Mouse (Mus musculus): ENCODE results near the gene Klk10. TPM values are rescaled to one million over a fixed set of nuclear protein-coding genes. Genes with fewer than 3 reads are reported as not detected.

The Klk10 gene
- total RNA-seq, 2 experiments from 2014 or later, result not detected

DNA sequence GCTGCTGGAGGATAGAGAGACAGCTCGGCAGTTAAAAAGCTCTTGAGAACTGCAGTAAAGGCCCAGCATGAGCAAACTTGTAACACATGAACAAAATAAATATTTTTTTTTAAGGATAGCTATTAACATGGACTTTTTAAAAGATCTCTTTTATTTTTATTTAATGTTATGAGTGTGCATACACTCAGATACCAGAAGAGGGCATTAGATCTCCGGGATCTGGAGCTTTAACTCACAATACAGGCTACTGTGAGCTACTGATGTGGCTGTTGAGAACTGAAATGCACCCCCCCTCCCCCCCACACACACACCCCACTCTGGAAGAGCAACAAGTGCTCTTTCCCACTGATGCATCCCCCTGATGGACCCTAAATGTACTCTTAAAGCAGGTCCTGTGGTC lies 8.5 kb downstream of the Klk10 start:
- no peak for ATAC-seq (replicated peaks; ENCODE audit: low FRiP score, poor library complexity, severe bottlenecking)

DNA sequence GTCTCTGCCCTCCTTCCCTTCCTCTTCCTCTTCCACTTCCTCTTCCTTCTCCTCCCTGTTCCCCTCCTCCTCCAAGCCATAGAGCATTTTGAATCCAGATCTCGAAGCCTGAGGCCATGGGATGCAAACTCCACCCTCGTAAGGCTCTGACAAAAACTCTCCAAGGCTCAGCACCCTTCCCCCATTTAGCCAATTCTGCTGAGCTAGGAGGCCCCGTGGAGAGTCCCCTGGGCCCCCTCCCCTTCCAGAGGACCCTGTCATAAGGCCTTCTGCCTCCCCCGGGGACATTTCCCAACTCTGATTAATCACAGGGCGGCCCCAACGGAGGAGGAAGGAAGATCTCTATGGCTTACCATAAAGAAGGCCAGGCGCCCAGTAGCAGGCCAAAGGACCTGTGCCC lies 10.8 kb downstream of the Klk10 start, which contains the start of gene Klk9:
Gene Klk9 (plus strand): TSS at position 301 of the 400 bp plus-strand sequence.
- no peak for ATAC-seq (replicated peaks; ENCODE audit: low FRiP score, poor library complexity, severe bottlenecking)

DNA sequence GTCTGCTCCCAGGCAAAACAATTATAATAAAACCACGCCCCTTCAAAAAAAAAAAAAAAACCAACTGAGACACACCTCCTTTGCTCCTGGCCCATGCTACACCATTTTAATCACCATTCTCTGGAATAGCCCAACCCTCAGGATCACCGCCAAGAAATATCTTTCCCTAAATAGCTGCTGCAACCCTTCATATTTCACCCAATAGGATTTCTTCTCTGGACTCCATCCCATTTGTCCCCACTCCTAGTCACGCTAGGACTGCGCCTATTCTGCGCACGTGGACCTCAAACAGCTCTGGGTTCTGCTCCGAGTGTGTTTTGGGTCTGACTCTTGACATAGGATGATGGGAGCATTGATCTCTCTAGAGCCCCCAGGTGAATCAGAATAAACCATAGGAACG lies 15.5 kb downstream of the Klk10 start:
- no peak for ATAC-seq (replicated peaks; ENCODE audit: low FRiP score, poor library complexity, severe bottlenecking)

DNA sequence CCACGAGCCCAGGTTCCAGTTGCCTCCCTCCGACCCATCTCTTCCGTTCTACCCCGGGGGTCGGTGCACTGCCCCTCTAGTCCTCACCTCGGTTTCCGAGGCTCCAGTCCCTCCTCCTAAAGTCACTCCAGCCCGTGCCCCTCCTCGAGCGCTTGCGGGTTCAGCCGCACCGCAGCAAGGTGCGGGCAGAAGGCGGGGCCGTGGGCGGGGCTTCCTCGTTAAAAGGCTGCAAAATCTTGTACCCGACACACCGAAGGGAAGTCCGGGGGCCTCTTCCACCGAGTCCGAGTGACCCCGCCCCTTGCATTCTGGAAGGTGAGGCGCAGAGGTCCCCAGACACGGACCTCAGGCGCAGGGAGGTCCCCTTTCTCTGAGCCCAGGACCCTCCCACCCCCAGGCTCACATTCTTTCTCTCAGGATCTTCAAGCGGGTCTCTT lies 16.5 kb downstream of the Klk10 start, which contains the start of gene Klk8:
Gene Klk8 (plus strand): TSS at position 245 of the 437 bp plus-strand sequence.
- ATAC-seq (replicated peaks; ENCODE audit: low FRiP score, poor library complexity, severe bottlenecking), result no peak

DNA sequence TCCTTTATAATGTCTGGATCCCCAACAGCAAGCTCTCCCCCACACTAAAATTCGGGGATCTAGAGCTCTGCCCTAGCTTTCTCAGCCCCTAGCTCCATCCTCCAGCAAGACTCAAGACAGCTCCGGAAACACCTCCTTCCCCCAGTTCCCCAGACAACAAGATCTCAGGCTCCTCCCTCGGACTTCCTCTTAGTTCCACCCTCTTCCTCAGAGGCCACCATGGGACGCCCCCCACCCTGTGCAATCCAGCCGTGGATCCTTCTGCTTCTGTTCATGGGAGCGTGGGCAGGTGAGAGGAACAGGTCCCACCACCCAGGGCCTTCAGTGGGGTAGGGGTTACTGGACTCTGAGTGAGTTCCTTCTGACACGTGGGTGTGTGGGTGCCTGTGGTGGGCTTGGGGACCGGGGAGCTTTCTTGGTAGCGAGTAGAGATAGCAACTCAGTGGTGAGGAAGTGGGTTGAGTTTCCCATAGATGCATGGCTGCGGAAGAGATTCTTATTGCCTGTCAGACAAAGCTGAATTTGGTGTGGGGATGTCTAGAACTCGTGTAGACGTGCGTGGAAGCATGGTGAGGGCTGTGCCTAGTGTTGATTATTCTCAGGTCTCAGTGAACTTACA lies 17.1 kb downstream of the Klk10 start:
- no peak for ATAC-seq (replicated peaks; ENCODE audit: low FRiP score, poor library complexity, severe bottlenecking)

DNA sequence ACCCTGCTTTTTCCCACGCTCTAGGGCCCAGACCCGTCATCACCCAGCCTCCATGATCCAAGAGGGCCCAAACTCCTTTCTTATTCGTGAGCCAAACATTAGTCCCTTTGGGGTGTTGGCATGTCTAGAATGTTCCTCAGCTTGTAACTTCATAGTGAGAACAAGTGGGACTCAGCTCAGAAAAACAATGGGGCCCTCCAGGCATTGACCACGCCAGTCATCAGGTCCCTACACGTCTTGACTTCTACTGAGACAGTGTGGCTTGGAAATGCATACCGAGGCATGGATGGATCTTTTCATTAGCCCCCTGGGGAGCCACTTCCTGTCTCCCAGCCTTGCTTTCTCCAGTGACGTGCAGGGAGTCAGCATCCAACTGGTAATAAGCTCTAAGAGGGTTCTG lies 19.0 kb downstream of the Klk10 start:
- ATAC-seq (replicated peaks; ENCODE audit: low FRiP score, poor library complexity, severe bottlenecking), result no peak

DNA sequence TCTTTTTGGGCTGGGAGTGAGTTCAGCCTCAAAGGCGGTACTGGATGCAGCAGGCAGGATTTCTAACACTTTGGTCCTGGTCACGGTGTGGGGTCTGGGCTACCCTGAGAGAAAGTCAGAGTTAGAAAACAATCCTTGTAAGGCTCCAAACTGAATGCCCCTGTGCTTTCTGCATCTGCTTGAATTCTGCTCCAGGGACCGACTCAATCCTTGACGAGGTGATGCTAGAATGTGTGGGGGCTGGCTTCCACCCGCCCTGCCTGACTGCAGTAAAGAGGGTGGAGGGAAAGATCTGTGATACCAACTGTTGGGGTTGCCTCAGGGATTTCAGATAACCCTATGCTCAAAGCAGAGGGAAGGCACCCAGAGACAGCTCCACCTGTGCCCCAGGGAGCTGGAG lies 30.2 kb downstream of the Klk10 start, which contains the start of gene Klk7:
Gene Klk7 (plus strand): TSS at position 301 of the 400 bp plus-strand sequence.
- no peak for ATAC-seq (replicated peaks; ENCODE audit: low FRiP score, poor library complexity, severe bottlenecking)

DNA sequence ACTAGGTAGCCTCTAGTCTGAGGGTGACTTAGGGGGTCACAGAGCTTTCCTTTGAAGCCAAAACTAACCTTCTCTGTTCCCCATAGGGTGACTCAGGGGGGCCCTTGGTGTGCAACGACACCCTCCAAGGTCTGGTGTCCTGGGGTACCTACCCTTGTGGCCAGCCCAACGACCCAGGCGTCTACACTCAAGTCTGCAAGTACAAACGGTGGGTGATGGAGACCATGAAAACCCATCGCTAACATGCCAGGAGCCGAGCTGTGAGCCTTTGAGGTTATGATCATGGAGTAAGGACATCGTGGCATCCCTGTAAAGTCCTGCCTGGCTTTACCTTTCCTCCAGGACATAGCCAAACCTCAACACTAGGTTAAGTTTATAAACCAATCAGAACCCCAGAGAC lies 34.4 kb downstream of the Klk10 start:
- ATAC-seq (replicated peaks; ENCODE audit: low FRiP score, poor library complexity, severe bottlenecking), result no peak

DNA sequence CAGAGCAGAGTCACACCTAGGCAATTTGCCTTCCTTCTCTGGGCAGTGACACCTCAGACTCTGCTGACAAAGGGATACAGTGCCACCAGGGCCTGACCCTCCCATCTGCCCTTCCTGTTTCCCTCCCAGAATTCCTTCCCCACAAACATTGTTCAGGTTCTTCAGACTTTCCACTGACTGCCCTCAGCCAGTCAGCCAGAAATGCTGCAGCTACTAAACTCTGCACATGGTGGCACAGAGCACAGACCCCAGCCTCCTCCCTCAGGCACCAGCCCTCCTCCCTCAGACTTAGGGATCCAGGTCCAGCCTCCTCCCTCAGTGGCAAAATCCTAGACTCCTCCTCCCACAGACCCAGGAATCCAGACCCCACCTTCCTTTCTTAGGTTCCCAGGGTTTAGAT lies 35.9 kb downstream of the Klk10 start:
- no peak for ATAC-seq (replicated peaks; ENCODE audit: low FRiP score, poor library complexity, severe bottlenecking)

DNA sequence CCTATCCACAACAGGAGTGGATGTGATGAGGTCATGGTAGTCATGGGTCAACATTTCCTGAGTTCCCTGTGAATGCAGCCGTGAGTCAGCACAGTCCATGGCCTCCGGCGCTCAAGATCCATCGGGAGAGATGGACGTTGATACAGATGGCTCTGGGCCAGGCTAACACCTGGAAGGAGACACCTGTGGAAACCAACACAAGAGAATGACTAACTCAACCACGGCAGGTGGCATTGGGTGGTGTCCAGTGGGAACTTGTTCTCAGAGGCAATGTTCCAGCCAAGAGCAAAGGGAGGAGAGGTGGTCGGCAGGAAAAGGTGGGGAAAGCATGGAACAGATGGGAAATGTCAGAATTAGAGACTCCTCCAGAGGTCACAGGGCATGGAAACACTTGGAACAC lies 40.7 kb downstream of the Klk10 start:
- no peak for ATAC-seq (replicated peaks; ENCODE audit: low FRiP score, poor library complexity, severe bottlenecking)

DNA sequence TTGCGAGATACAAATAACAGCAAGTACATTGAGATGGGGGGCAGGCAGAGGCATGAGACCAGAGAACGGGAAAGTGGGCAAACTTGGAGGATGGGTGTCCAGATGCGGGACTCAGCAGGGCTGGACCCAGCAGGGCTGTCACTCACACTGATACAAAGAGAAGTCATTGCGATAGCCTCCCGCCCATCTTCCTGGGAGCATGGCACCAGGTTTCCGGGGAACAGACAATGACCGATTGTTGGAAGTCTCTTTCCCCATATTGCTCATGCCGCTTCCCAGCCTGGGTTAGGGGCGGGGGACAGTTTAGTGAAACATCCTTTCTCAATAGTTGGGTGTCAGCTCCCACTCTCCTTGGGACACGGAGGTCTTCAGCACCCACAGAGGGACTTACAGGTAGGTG lies 43.4 kb downstream of the Klk10 start, which contains the start of gene Klk6:
Gene Klk6 (plus strand): TSS at position 301 of the 400 bp plus-strand sequence.
- ATAC-seq (replicated peaks; ENCODE audit: low FRiP score, poor library complexity, severe bottlenecking), result no peak

DNA sequence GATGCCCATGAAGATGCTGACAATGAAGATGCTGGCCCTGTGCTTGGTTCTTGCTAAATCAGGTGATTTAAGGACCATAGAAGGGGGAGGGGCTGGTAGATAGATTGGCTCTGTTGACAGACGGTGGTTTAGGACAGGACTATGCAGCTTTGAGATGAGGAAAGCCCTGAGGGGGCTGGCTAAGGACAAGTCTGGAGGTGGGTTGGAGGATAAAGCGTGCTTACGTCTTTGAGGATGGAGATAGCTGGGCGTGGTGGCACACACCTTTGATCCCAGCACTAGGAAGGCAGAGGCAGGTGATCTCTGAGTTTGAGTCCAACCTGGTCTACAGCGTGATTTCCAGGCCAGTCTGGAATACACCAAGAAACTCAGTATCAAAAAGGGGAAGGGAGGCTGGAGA lies 45.2 kb downstream of the Klk10 start:
- ATAC-seq (replicated peaks; ENCODE audit: low FRiP score, poor library complexity, severe bottlenecking), result no peak

DNA sequence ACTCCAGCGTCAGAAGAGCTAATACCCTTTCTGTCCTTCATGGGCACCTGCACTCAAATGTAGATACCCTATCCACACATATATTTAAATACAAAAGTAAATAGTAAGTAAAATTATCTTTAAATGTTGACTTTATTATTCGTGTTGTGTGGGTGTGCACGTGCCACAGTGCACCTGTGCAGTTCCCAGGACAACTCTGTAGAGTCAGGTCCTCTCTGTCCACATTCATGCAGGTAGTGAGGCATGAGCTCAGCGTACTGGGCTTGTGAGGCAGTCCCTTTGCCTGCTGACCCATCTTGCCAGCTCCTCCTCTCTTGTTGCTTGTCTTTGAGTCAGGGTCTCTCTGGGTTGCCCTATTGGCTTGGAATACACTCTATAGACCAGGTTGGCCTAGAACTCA lies 46.9 kb downstream of the Klk10 start:
- no peak for ATAC-seq (replicated peaks; ENCODE audit: low FRiP score, poor library complexity, severe bottlenecking)

DNA sequence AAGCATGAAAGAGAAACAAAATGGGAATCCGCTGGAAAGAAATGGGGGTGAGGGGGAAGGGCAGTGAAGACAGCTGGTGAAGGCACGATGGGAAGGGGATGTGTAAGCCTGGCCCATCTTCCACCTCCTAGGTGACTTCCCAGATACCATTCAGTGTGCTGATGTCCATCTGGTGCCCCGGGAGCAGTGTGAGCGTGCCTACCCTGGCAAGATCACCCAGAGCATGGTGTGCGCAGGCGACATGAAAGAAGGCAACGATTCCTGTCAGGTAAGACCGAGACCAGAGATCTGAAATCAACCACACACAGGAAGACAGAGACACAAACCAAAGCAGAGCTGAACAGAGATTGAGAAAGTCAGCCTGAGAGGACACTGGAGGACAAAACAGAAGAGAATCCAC lies 48.2 kb downstream of the Klk10 start:
- ATAC-seq (replicated peaks; ENCODE audit: low FRiP score, poor library complexity, severe bottlenecking), result no peak

Other genes with a start within 250 kb of the Klk10 start
- gene Cd33, start 236.6 kb upstream of the Klk10 start, total RNA-seq (2015; ENCODE audit: low replicate concordance), result 20.8 and 23.8 TPM in 2 replicates
- gene Cd33, start 236.6 kb upstream of the Klk10 start, total RNA-seq (2017; ENCODE audit: low replicate concordance), result 9.1 and 12.0 TPM in 2 replicates
- 0.84 TPM in 1 of 2 replicates, not detected in the other for gene Zfp658, start 218.8 kb upstream of the Klk10 start, total RNA-seq (2015; ENCODE audit: low replicate concordance)
- gene Zfp658, start 218.8 kb upstream of the Klk10 start, total RNA-seq (2017; ENCODE audit: low replicate concordance), result 0.70 TPM in 1 of 2 replicates, not detected in the other
- 0.19 and 4.6 TPM in 2 replicates for gene Zfp719, start 201.4 kb upstream of the Klk10 start, total RNA-seq (2015; ENCODE audit: low replicate concordance)
- 1.1 and 2.2 TPM in 2 replicates for gene Zfp719, start 201.4 kb upstream of the Klk10 start, total RNA-seq (2017; ENCODE audit: low replicate concordance)
- not detected in 2 replicates for gene Zfp819, start 173.9 kb upstream of the Klk10 start, total RNA-seq (2015; ENCODE audit: low replicate concordance)
- not detected in 2 replicates for gene Zfp819, start 173.9 kb upstream of the Klk10 start, total RNA-seq (2017; ENCODE audit: low replicate concordance)
- gene Ceacam18, start 146.3 kb upstream of the Klk10 start, total RNA-seq (2015; ENCODE audit: low replicate concordance), result not detected in 2 replicates
- not detected in 2 replicates for gene Ceacam18, start 146.3 kb upstream of the Klk10 start, total RNA-seq (2017; ENCODE audit: low replicate concordance)
- gene Siglece, start 120.9 kb upstream of the Klk10 start, total RNA-seq (2015; ENCODE audit: low replicate concordance), result 4.0 and 8.8 TPM in 2 replicates
- gene Siglece, start 120.9 kb upstream of the Klk10 start, total RNA-seq (2017; ENCODE audit: low replicate concordance), result 5.5 and 6.4 TPM in 2 replicates
- gene Ctu1, start 109.0 kb upstream of the Klk10 start, total RNA-seq (2015; ENCODE audit: low replicate concordance), result 1.0 TPM in 1 of 2 replicates, not detected in the other
- 0.42 and 1.6 TPM in 2 replicates for gene Ctu1, start 109.0 kb upstream of the Klk10 start, total RNA-seq (2017; ENCODE audit: low replicate concordance)
- gene Klk14, start 90.6 kb upstream of the Klk10 start, total RNA-seq (2015; ENCODE audit: low replicate concordance), result not detected in 2 replicates
- gene Klk14, start 90.6 kb upstream of the Klk10 start, total RNA-seq (2017; ENCODE audit: low replicate concordance), result not detected in 2 replicates
- gene Klk13, start 68.5 kb upstream of the Klk10 start, total RNA-seq (2015; ENCODE audit: low replicate concordance), result not detected in 2 replicates
- not detected in 2 replicates for gene Klk13, start 68.5 kb upstream of the Klk10 start, total RNA-seq (2017; ENCODE audit: low replicate concordance)
- gene Klk12, start 12.1 kb upstream of the Klk10 start, total RNA-seq (2015; ENCODE audit: low replicate concordance), result not detected in 2 replicates
- not detected in 2 replicates for gene Klk12, start 12.1 kb upstream of the Klk10 start, total RNA-seq (2017; ENCODE audit: low replicate concordance)
- not detected in 2 replicates for gene Klk11, start 6.4 kb upstream of the Klk10 start, total RNA-seq (2015; ENCODE audit: low replicate concordance)
- gene Klk11, start 6.4 kb upstream of the Klk10 start, total RNA-seq (2017; ENCODE audit: low replicate concordance), result not detected in 2 replicates
- gene Klk9, start 10.9 kb downstream of the Klk10 start, total RNA-seq (2015; ENCODE audit: low replicate concordance), result not detected in 2 replicates
- gene Klk9, start 10.9 kb downstream of the Klk10 start, total RNA-seq (2017; ENCODE audit: low replicate concordance), result not detected in 2 replicates
- gene Klk8, start 16.5 kb downstream of the Klk10 start, total RNA-seq (2015; ENCODE audit: low replicate concordance), result 6.1 TPM in 1 of 2 replicates, not detected in the other
- gene Klk8, start 16.5 kb downstream of the Klk10 start, total RNA-seq (2017; ENCODE audit: low replicate concordance), result 0.56 and 8.3 TPM in 2 replicates
- not detected in 2 replicates for gene Klk7, start 30.3 kb downstream of the Klk10 start, total RNA-seq (2015; ENCODE audit: low replicate concordance)
- gene Klk7, start 30.3 kb downstream of the Klk10 start, total RNA-seq (2017; ENCODE audit: low replicate concordance), result not detected in 2 replicates
- not detected in 2 replicates for gene Klk6, start 43.5 kb downstream of the Klk10 start, total RNA-seq (2015; ENCODE audit: low replicate concordance)
- not detected in 2 replicates for gene Klk6, start 43.5 kb downstream of the Klk10 start, total RNA-seq (2017; ENCODE audit: low replicate concordance)
- not detected in 2 replicates for gene Klk5, start 60.9 kb downstream of the Klk10 start, total RNA-seq (2015; ENCODE audit: low replicate concordance)
- gene Klk5, start 60.9 kb downstream of the Klk10 start, total RNA-seq (2017; ENCODE audit: low replicate concordance), result not detected in 2 replicates
- gene Klk4, start 100.1 kb downstream of the Klk10 start, total RNA-seq (2015; ENCODE audit: low replicate concordance), result not detected in 2 replicates
- not detected in 2 replicates for gene Klk4, start 100.1 kb downstream of the Klk10 start, total RNA-seq (2017; ENCODE audit: low replicate concordance)
- not detected in 2 replicates for gene Klk15, start 152.7 kb downstream of the Klk10 start, total RNA-seq (2015; ENCODE audit: low replicate concordance)
- not detected in 2 replicates for gene Klk15, start 152.7 kb downstream of the Klk10 start, total RNA-seq (2017; ENCODE audit: low replicate concordance)
- not detected in 2 replicates for gene Klk1b8, start 169.6 kb downstream of the Klk10 start, total RNA-seq (2015; ENCODE audit: low replicate concordance)
- gene Klk1b8, start 169.6 kb downstream of the Klk10 start, total RNA-seq (2017; ENCODE audit: low replicate concordance), result not detected in 2 replicates
- gene Klk1b1, start 185.7 kb downstream of the Klk10 start, total RNA-seq (2015; ENCODE audit: low replicate concordance), result not detected in 2 replicates
- gene Klk1b1, start 185.7 kb downstream of the Klk10 start, total RNA-seq (2017; ENCODE audit: low replicate concordance), result not detected in 2 replicates
- gene Klk1b9, start 195.0 kb downstream of the Klk10 start, total RNA-seq (2015; ENCODE audit: low replicate concordance), result not detected in 2 replicates
- not detected in 2 replicates for gene Klk1b9, start 195.0 kb downstream of the Klk10 start, total RNA-seq (2017; ENCODE audit: low replicate concordance)
- gene Klk1b11, start 214.8 kb downstream of the Klk10 start, total RNA-seq (2015; ENCODE audit: low replicate concordance), result not detected in 2 replicates
- gene Klk1b11, start 214.8 kb downstream of the Klk10 start, total RNA-seq (2017; ENCODE audit: low replicate concordance), result not detected in 2 replicates
- gene Klk1b26, start 231.1 kb downstream of the Klk10 start, total RNA-seq (2015; ENCODE audit: low replicate concordance), result not detected in 2 replicates
- gene Klk1b26, start 231.1 kb downstream of the Klk10 start, total RNA-seq (2017; ENCODE audit: low replicate concordance), result not detected in 2 replicates